Mouse (Mus musculus): ENCODE data around the gene Tnni3k. TPM values are rescaled to one million over a fixed set of nuclear protein-coding genes. Genes with fewer than 3 reads are reported as not detected.

The Tnni3k gene
- polyA plus RNA-seq, 1 experiment from 2014 or later, result 0.10 TPM

DNA sequence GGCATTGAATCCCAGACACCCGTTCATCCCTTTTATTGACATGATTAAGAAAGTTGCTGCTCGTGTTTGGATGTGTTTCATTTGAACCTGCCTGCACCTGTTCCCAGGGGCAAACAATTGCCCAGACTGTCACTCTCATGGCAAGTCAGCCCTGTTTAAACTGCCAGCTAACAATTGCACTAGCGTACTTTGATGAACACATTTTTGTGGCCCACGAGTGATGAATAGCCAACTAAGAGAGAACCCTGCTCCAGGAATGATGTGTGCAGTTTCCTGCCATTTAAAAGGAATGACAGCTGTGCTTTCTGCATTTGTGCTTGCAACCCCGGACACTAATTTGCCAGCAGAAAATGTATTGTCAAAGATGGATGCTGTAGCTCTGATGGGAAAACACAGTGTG, 312.3 kb downstream of the Tnni3k start:
- no peak overlapping the region for H3K9ac ChIP-seq (replicated peaks)
- no peaks in the 10 kb centered on the region for H3K36me3 ChIP-seq
- no peak overlapping the region for H3K27ac ChIP-seq (replicated peaks)
- 15% methylated on average over 5 of the region's 5 CpGs for WGBS
- H3K9me3 ChIP-seq, result no peaks in the 10 kb centered on the region
- H3K4me3 ChIP-seq, result no peak overlapping the region
- no peak overlapping the region for H3K4me2 ChIP-seq (replicated peaks)
- no peaks in the 10 kb centered on the region for H3K27me3 ChIP-seq
- peaks cover 6% of the 10 kb centered on the region; the same call in 1 of the 2 replicates for H3K4me1 ChIP-seq
- ATAC-seq (replicated peaks), result no peak

DNA sequence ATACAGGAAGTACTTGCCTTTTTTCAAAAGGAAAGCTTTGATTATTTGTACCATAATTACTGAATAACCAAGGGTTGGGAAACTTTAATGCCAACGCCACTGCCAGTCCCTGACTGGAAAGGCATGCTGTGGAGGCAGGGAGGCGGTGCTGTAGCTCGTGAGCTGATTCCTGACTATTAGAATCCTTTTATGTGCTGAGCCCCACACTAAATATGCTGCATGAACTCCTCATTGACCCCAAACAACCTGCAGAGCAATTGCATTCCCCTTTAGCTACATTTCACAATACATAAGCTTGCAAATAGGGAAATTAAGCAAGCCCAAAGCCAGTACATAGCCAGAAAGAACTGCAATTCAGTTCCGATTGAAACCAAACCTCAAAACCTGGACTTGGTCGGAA, 313.7 kb downstream of the Tnni3k start:
- WGBS, result 41% methylated on average over 5 of the region's 5 CpGs
- H3K4me1 ChIP-seq, result peaks cover 6% of the 10 kb centered on the region; the same call in 1 of the 2 replicates
- no peaks in the 10 kb centered on the region for H3K9me3 ChIP-seq
- no peak overlapping the region for H3K27ac ChIP-seq (replicated peaks)
- H3K27me3 ChIP-seq, result no peaks in the 10 kb centered on the region
- H3K9ac ChIP-seq (replicated peaks), result no peak overlapping the region
- ATAC-seq (replicated peaks), result no peak
- no peak overlapping the region for H3K4me2 ChIP-seq (replicated peaks)
- H3K36me3 ChIP-seq, result no peaks in the 10 kb centered on the region
- no peak overlapping the region for H3K4me3 ChIP-seq

Other genes starting within 250 kb of the Tnni3k start
- gene Fpgt, start 38.0 kb upstream of the Tnni3k start, polyA plus RNA-seq (2015; fragmentation: Nextera tagmentation; extraction: Ambion mirVana), result 24.3 and 25.9 TPM in 2 replicates
- gene Lrriq3, start 38.0 kb upstream of the Tnni3k start, polyA plus RNA-seq (2015; fragmentation: Nextera tagmentation; extraction: Ambion mirVana), result 0.97 and 1.1 TPM in 2 replicates